Mouse (Mus musculus): ENCODE results near the gene Ubl7.
A peak's percentile ranks its signal among the peaks of the same experiment; 100 is the strongest.
"Not testable (repeated sequence)": the region's sequence is repeated elsewhere in the genome, so short reads cannot be mapped to it uniquely, and the experiment has no call there.

The Ubl7 gene

GRCm38 (mm10) chr9:57910254-57911160, at the start of gene Ubl7:
Ubl7 (plus strand) TSS chr9:57910979.
- peak; percentile 92 for DNase-seq (ENCODE audit: extremely low read depth, low read depth)

- peak; percentile 36 for DNase-seq (ENCODE audit: extremely low read depth, low read depth)
These were observed 48.8 kb upstream of the Ubl7 start for GRCm38 (mm10) chr9:57861951-57862471.

GRCm38 (mm10) chr9:57864336-57864735, 46.4 kb upstream of the Ubl7 start:
- no peak for DNase-seq (ENCODE audit: extremely low read depth, low read depth)

GRCm38 (mm10) chr9:57866530-57866929, 44.2 kb upstream of the Ubl7 start:
- DNase-seq (ENCODE audit: extremely low read depth, low read depth) = no peak

- DNase-seq (ENCODE audit: extremely low read depth, low read depth) = no peak
These were observed 43.5 kb upstream of the Ubl7 start for GRCm38 (mm10) chr9:57867236-57867635.

GRCm38 (mm10) chr9:57867880-57868279, 42.9 kb upstream of the Ubl7 start:
- no peak for DNase-seq (ENCODE audit: extremely low read depth, low read depth)

GRCm38 (mm10) chr9:57868767-57869166, 42.0 kb upstream of the Ubl7 start:
- no peak for DNase-seq (ENCODE audit: extremely low read depth, low read depth)

GRCm38 (mm10) chr9:57870273-57870816, 40.4 kb upstream of the Ubl7 start:
- no peak for DNase-seq (ENCODE audit: extremely low read depth, low read depth)

GRCm38 (mm10) chr9:57874134-57874533, 36.6 kb upstream of the Ubl7 start:
- DNase-seq (ENCODE audit: extremely low read depth, low read depth) = no peak

- DNase-seq (ENCODE audit: extremely low read depth, low read depth) = no peak
These were observed 35.8 kb upstream of the Ubl7 start for GRCm38 (mm10) chr9:57874994-57875393.

- no peak for DNase-seq (ENCODE audit: extremely low read depth, low read depth)
These were observed 31.6 kb upstream of the Ubl7 start for GRCm38 (mm10) chr9:57879213-57879612.

- DNase-seq (ENCODE audit: extremely low read depth, low read depth) = no peak
These were observed 30.5 kb upstream of the Ubl7 start for GRCm38 (mm10) chr9:57880278-57880677.

- not testable (repeated sequence) for DNase-seq (ENCODE audit: extremely low read depth, low read depth)
These were observed 29.0 kb upstream of the Ubl7 start for GRCm38 (mm10) chr9:57881781-57882180.

- DNase-seq (ENCODE audit: extremely low read depth, low read depth) = no peak
These were observed 27.4 kb upstream of the Ubl7 start for GRCm38 (mm10) chr9:57883413-57883812.

- DNase-seq (ENCODE audit: extremely low read depth, low read depth) = no peak
These were observed 22.7 kb upstream of the Ubl7 start for GRCm38 (mm10) chr9:57888119-57888518.

GRCm38 (mm10) chr9:57900478-57900877, 10.3 kb upstream of the Ubl7 start:
- DNase-seq (ENCODE audit: extremely low read depth, low read depth) = no peak

- no peak for DNase-seq (ENCODE audit: extremely low read depth, low read depth)
These were observed 9.6 kb upstream of the Ubl7 start for GRCm38 (mm10) chr9:57901197-57901596.

GRCm38 (mm10) chr9:57901601-57902000, 9.2 kb upstream of the Ubl7 start:
- no peak for DNase-seq (ENCODE audit: extremely low read depth, low read depth)

GRCm38 (mm10) chr9:57902132-57902531, 8.6 kb upstream of the Ubl7 start:
- DNase-seq (ENCODE audit: extremely low read depth, low read depth) = no peak

GRCm38 (mm10) chr9:57903589-57904249, 7.1 kb upstream of the Ubl7 start:
- no peak for DNase-seq (ENCODE audit: extremely low read depth, low read depth)

- DNase-seq (ENCODE audit: extremely low read depth, low read depth) = no peak
These were observed 6.5 kb upstream of the Ubl7 start for GRCm38 (mm10) chr9:57904250-57904644.

- DNase-seq (ENCODE audit: extremely low read depth, low read depth) = no peak
These were observed 3.6 kb upstream of the Ubl7 start for GRCm38 (mm10) chr9:57907206-57907605.
